35 mouse cellular contexts compared by ENCODE assay signal in genomic region chr6:119407818-119408217, GRCm38 (mm10). TPM values are rescaled to one million over a fixed set of nuclear protein-coding genes. Genes with fewer than 3 reads are reported as not detected.
DNase-seq lines count a peak whose midpoint lies in the region; ATAC-seq and TF ChIP-seq lines count a peak whose summit lies in the region.
"Had no signal": no experiment of that assay in that cellular context is flagged by ENCODE, and none has a peak within 500 bp of the region (broad histone marks: within the 10 kb centered on the region; RNA-seq: fewer than 3 reads in every experiment).

No protein-coding gene starts in this region.

- intact Hi-C loops in gastrocnemius, adult 2 months (cut with DNase I): no loop called here

- H3K27ac ChIP-seq in gastrocnemius, adult 2 months: peak overlapping the region; percentile 20; the same call in 1 of the 2 replicates
- H3K27ac ChIP-seq in stomach, embryonic 16.5 days (ENCODE audit: low read length): no peak overlapping the region; the same call in 1 of the 2 replicates
- H3K27ac ChIP-seq in stomach, postnatal 0 days (replicated peaks): no peak overlapping the region
- H3K27ac ChIP-seq in heart, embryonic 10.5 days: no peak overlapping the region
- H3K27ac ChIP-seq: embryonic facial prominence, embryonic 10.5 days; embryonic facial prominence, embryonic 15.5 days; forebrain, embryonic 12.5 days; hindbrain, embryonic 13.5 days; kidney, embryonic 15.5 days; limb, embryonic 10.5 days; limb, embryonic 15.5 days; midbrain, embryonic 12.5 days; neural tube, embryonic 13.5 days had no signal

- H3K4me3 ChIP-seq in gastrocnemius, adult 2 months: no peak overlapping the region
- no peak overlapping the region for H3K4me3 ChIP-seq in stomach, embryonic 16.5 days (replicated peaks; ENCODE audit: low read length)
- H3K4me3 ChIP-seq in stomach, postnatal 0 days (ENCODE audit: low read depth, low read length): no peak overlapping the region
- H3K4me3 ChIP-seq in heart, embryonic 10.5 days: no peak overlapping the region
- H3K4me3 ChIP-seq: embryonic facial prominence, embryonic 10.5 days; embryonic facial prominence, embryonic 15.5 days; forebrain, embryonic 12.5 days; hindbrain, embryonic 13.5 days; kidney, embryonic 15.5 days; limb, embryonic 10.5 days; limb, embryonic 15.5 days; megakaryocyte, embryonic 14.5 days; midbrain, embryonic 12.5 days; neural tube, embryonic 13.5 days had no signal

- H3K4me2 ChIP-seq in stomach, embryonic 16.5 days (ENCODE audit: low read depth, low read length): no peak overlapping the region
- H3K4me2 ChIP-seq in stomach, postnatal 0 days (replicated peaks; ENCODE audit: low read depth): no peak overlapping the region
- H3K4me2 ChIP-seq: embryonic facial prominence, embryonic 15.5 days; forebrain, embryonic 12.5 days; heart, embryonic 11.5 days; hindbrain, embryonic 13.5 days; kidney, embryonic 15.5 days; limb, embryonic 15.5 days; lung, embryonic 14.5 days; midbrain, embryonic 12.5 days; neural tube, embryonic 13.5 days had no signal

- 0 out of 2 replicates have a peak, but pooled peaks have one; percentile 37 for ATAC-seq in stomach, embryonic 16.5 days (ENCODE audit: insufficient read depth, low FRiP score)
- ATAC-seq in stomach, postnatal 0 days (ENCODE audit: low FRiP score, low TSS enrichment): no peak
- ATAC-seq in megakaryocyte progenitor cell, adult 5-6 weeks (replicated peaks; ENCODE audit: poor library complexity): peak; percentile 47
- ATAC-seq: activated CD4-positive, CD25-positive, alpha-beta regulatory T cell, adult 4 months; forebrain, postnatal 0 days had no signal

- no peak overlapping the region for H3K9ac ChIP-seq in stomach, embryonic 16.5 days (ENCODE audit: low read length)
- no peak overlapping the region for H3K9ac ChIP-seq in stomach, postnatal 0 days (ENCODE audit: low read length)
- H3K9ac ChIP-seq: embryonic facial prominence, embryonic 15.5 days; forebrain, embryonic 12.5 days; forebrain, postnatal 0 days; hindbrain, embryonic 13.5 days; kidney, embryonic 15.5 days; limb, embryonic 15.5 days; lung, embryonic 14.5 days; midbrain, embryonic 12.5 days; neural tube, embryonic 13.5 days had no signal

- H3K36me3 ChIP-seq in stomach, embryonic 16.5 days (ENCODE audit: control insufficient read depth, insufficient read depth, low read length): no peaks in the 10 kb centered on the region
- no peaks in the 10 kb centered on the region for H3K36me3 ChIP-seq in stomach, postnatal 0 days (ENCODE audit: control insufficient read depth, insufficient read depth, low read length)
- H3K36me3 ChIP-seq in heart, embryonic 10.5 days: no peaks in the 10 kb centered on the region
- H3K36me3 ChIP-seq: embryonic facial prominence, embryonic 10.5 days; embryonic facial prominence, embryonic 15.5 days; forebrain, embryonic 12.5 days; hindbrain, embryonic 13.5 days; kidney, embryonic 15.5 days; limb, embryonic 10.5 days; limb, embryonic 15.5 days; midbrain, embryonic 12.5 days; neural tube, embryonic 13.5 days had no signal

- 57% methylated on average over 6 of the region's 6 CpGs for WGBS in stomach, embryonic 16.5 days
- 55% methylated on average over 6 of the region's 6 CpGs for WGBS in stomach, postnatal 0 days
- WGBS in heart, embryonic 10.5 days: 73% methylated on average over 6 of the region's 6 CpGs

- DNase-seq in gastrocnemius, adult 2 months: no peak
- DNase-seq in gastrocnemius, adult 18-20 months (ENCODE audit: low spot score): no peak
- no peak for DNase-seq in stomach, postnatal 0 days (ENCODE audit: low spot score)
- DNase-seq in cerebellum, postnatal 25 days: no peak
- no peak for DNase-seq in embryo, embryonic 9.5 days (ENCODE audit: extremely low spot score)
- no peak for DNase-seq in heart, embryonic 10.5 days (ENCODE audit: low spot score)
- DNase-seq: adrenal gland, adult 2 months; cerebellum, adult 11 months; cerebellum, adult 9-10 months; forebrain, postnatal 0 days; gastrocnemius, postnatal 14 days; heart, adult 11 months; heart, postnatal 36 days; kidney, adult 18-20 months; kidney, postnatal 4 days; layer of hippocampus, postnatal 36 days; lung, embryonic 14.5 days; retina, postnatal 1 day; right cerebral cortex, postnatal 14 days; thymus, postnatal 4 days had no signal

- no peaks in the 10 kb centered on the region for H3K9me3 ChIP-seq in stomach, embryonic 16.5 days (replicated peaks; ENCODE audit: control insufficient read depth, low read length)
- H3K9me3 ChIP-seq in stomach, postnatal 0 days (ENCODE audit: control insufficient read depth, low read length): no peaks in the 10 kb centered on the region
- H3K9me3 ChIP-seq in heart, embryonic 10.5 days: no peaks in the 10 kb centered on the region
- H3K9me3 ChIP-seq: embryonic facial prominence, embryonic 10.5 days; embryonic facial prominence, embryonic 15.5 days; forebrain, embryonic 12.5 days; hindbrain, embryonic 13.5 days; kidney, embryonic 15.5 days; limb, embryonic 10.5 days; limb, embryonic 15.5 days; midbrain, embryonic 12.5 days; neural tube, embryonic 13.5 days had no signal

- no peaks in the 10 kb centered on the region for H3K27me3 ChIP-seq in stomach, embryonic 16.5 days (ENCODE audit: control insufficient read depth, insufficient read depth, low read length)
- no peaks in the 10 kb centered on the region for H3K27me3 ChIP-seq in stomach, postnatal 0 days (ENCODE audit: control insufficient read depth, insufficient read depth, low read length)
- H3K27me3 ChIP-seq in heart, embryonic 10.5 days (ENCODE audit: insufficient read depth, poor library complexity, severe bottlenecking): no peaks in the 10 kb centered on the region
- H3K27me3 ChIP-seq: CH12.LX; embryonic facial prominence, embryonic 15.5 days; forebrain, embryonic 12.5 days; hindbrain, embryonic 13.5 days; kidney, embryonic 15.5 days; limb, embryonic 15.5 days; midbrain, embryonic 12.5 days; neural tube, embryonic 13.5 days had no signal

- H3K4me1 ChIP-seq in stomach, embryonic 16.5 days (ENCODE audit: control insufficient read depth, insufficient read depth, low read length): no peaks in the 10 kb centered on the region
- H3K4me1 ChIP-seq in stomach, postnatal 0 days (replicated peaks; ENCODE audit: control insufficient read depth, insufficient read depth): no peaks in the 10 kb centered on the region
- peaks cover 5% of the 10 kb centered on the region; the same call in 1 of the 2 replicates for H3K4me1 ChIP-seq in heart, embryonic 10.5 days
- H3K4me1 ChIP-seq: embryonic facial prominence, embryonic 10.5 days; embryonic facial prominence, embryonic 15.5 days; forebrain, embryonic 12.5 days; hindbrain, embryonic 13.5 days; kidney, embryonic 15.5 days; limb, embryonic 10.5 days; limb, embryonic 15.5 days; midbrain, embryonic 12.5 days; neural tube, embryonic 13.5 days had no signal

- TF ChIP-seq EP300 in stomach, postnatal 0 days (optimal IDR thresholded peaks at IDR 0.05): no peak

- TF ChIP-seq CTCF in gastrocnemius, adult 2 months (IDR thresholded peaks at IDR 0.05): no peak
- no peak for TF ChIP-seq CTCF in stomach, postnatal 0 days (IDR thresholded peaks at IDR 0.05; ENCODE audit: low read depth)

RNA-seq across cellular contexts. Expression of gene Adipor2, which starts 9.7 kb away (rescaled TPM):
- 10 to 100 TPM; 87.7 to 94.8 TPM for total RNA-seq in gastrocnemius, adult 2 months (2021)
- 10 to 100 TPM; 89.2 to 93.1 TPM for total RNA-seq in gastrocnemius, adult 18-20 months (2021)
- 45.5 and 48.9 TPM in 2 replicates for polyA plus RNA-seq in stomach, embryonic 16.5 days (2015; fragmentation: Nextera tagmentation; extraction: Ambion mirVana)
- polyA plus RNA-seq in stomach, postnatal 0 days (2015; fragmentation: Nextera tagmentation; extraction: Ambion mirVana): 80.7 and 90.5 TPM in 2 replicates
- 57.1 and 64.4 TPM in 2 replicates for total RNA-seq in megakaryocyte progenitor cell, adult 5-6 weeks (2015)
- total RNA-seq in megakaryocyte progenitor cell, adult 5-6 weeks (2017): 71.4 and 85.8 TPM in 2 replicates
- polyA plus RNA-seq in heart, embryonic 10.5 days (2016; fragmentation: Nextera tagmentation; extraction: Ambion mirVana): 27.2 and 27.4 TPM in 2 replicates
